Mouse (Mus musculus) midbrain, postnatal 0 days (tissue): ENCODE results near the gene Ptpn3. TPM values are rescaled to one million over a fixed set of nuclear protein-coding genes. Genes with fewer than 3 reads are reported as not detected.

Experiments
- ATAC-seq: fragments of 200-750 bp; cut with Nextera tagmentation; 2 replicates; pipeline ENCODE4 v1.8.0; 2017; ENCODE audit warnings: moderate number of reproducible peaks, mild to moderate bottlenecking, moderate TSS enrichment, moderate library complexity; ENCODE audit not compliant: low FRiP score
- DNase-seq: peaks from one replicate; pipeline ENCODE4 v3.0.0-alpha.2; 2015; ENCODE audit warnings: low spot score
- H3K27ac ChIP-seq: fragments of 300-500 bp; sonication (generic); 2 replicates; pipeline ENCODE4 v1.5.1; 2014; ENCODE audit warnings: low read depth, mild to moderate bottlenecking, low read length, mixed read lengths
- H3K27me3 ChIP-seq: fragments of 300-500 bp; sonication (generic); 2 replicates; pipeline ENCODE4 v1.6.1; 2014; ENCODE audit warnings: low read length, control low read depth, mixed read lengths; ENCODE audit not compliant: insufficient read depth
- H3K36me3 ChIP-seq: fragments of 300-500 bp; sonication (generic); 2 replicates; pipeline ENCODE4 v1.6.1; 2014; ENCODE audit warnings: low read length, control low read depth, mixed read lengths; ENCODE audit not compliant: insufficient read depth
- H3K4me1 ChIP-seq: fragments of 300-500 bp; sonication (generic); 2 replicates; pipeline ENCODE4 v1.6.1; 2014; ENCODE audit warnings: mild to moderate bottlenecking, control low read depth, antibody characterized with exemption, low read length, mixed read lengths; ENCODE audit not compliant: insufficient read depth
- H3K4me2 ChIP-seq: fragments of 300-500 bp; sonication (generic); 2 replicates; pipeline ENCODE4 v1.6.1; 2014; ENCODE audit warnings: low read depth, mild to moderate bottlenecking, low read length, mixed read lengths; ENCODE audit not compliant: poor library complexity, severe bottlenecking
- H3K4me3 ChIP-seq: fragments of 300-500 bp; sonication (generic); 2 replicates; pipeline ENCODE4 v1.5.1; 2014; ENCODE audit warnings: low read depth, mild to moderate bottlenecking, low read length, moderate library complexity
- H3K9ac ChIP-seq: fragments of 300-500 bp; sonication (generic); replicated peaks from 2 replicates; pipeline ENCODE4 v1.6.1; 2014; ENCODE audit warnings: mild to moderate bottlenecking, low read length, moderate library complexity, mixed read lengths; ENCODE audit not compliant: poor library complexity, severe bottlenecking
- H3K9me3 ChIP-seq: fragments of 300-500 bp; sonication (generic); 2 replicates; pipeline ENCODE4 v1.6.1; 2016; ENCODE audit warnings: low read length, control low read depth
- CTCF ChIP-seq: IDR thresholded peaks from 2 replicates; pipeline ENCODE4 v1.5.1; 2016; ENCODE audit warnings: antibody characterized with exemption, mild to moderate bottlenecking
- WGBS: fragments of 180-500 bp; shearing (Covaris S2); extraction: QIAGEN DNeasy Blood & Tissue Kit; methylation state at CpG from one replicate; pipeline ENCODE4 v1.1.7; 2014; 5-methylcytosine and 5-hydroxymethylcytosine counted together
- polyA plus RNA-seq: library from polyadenylated mRNA; unstranded; fragments of >200 nt; fragmentation: Nextera tagmentation; extraction: Ambion mirVana; gene quantifications from 2 replicates; pipeline ENCODE4 v1.2.1, GENCODE M21; 2015
- total RNA-seq: library from RNA; depleted of rRNA; stranded (reverse); fragments of >200 nt; gene quantifications from 2 replicates; pipeline ENCODE4 v1.2.3, GENCODE M21; 2014

Gene Ptpn3
- total and polyA plus RNA-seq, 2 experiments from 2014 or later = 1.9 to 6.2 TPM

GRCm38 (mm10) chr4:57333926-57334548, 32.4 kb upstream of the Ptpn3 start:
- no peak for ATAC-seq

DNA sequence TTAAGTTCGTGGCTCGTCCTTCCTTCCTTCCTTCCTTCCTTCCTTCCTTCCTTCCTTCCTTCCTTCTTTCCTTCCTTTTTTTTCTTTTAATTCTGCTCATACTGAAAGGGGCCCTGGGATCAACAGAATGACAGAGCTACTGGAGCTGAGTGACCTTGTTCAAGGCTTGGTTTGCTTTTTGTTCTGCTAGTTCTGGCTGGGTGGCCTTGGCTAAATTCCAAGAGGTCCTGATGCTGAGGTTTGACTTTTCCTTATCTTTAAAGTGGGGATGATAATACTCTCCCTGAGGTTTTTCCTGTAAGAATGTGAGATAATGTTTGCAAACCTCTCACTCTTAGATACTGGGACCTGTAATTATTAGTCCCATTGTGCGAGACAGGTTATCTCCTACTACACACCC, 30.9 kb upstream of the Ptpn3 start:
- no peaks in the 10 kb centered on the region for H3K36me3 ChIP-seq
- H3K9ac ChIP-seq = no peak overlapping the region
- TF ChIP-seq CTCF = no peak
- WGBS = 77% methylated on average over 3 of the region's 3 CpGs
- H3K9me3 ChIP-seq = no peaks in the 10 kb centered on the region
- no peak for ATAC-seq
- no peak overlapping the region for H3K27ac ChIP-seq
- H3K4me3 ChIP-seq = no peak overlapping the region
- DNase-seq = no peak
- H3K4me1 ChIP-seq = no peaks in the 10 kb centered on the region
- H3K27me3 ChIP-seq = no peaks in the 10 kb centered on the region
- H3K4me2 ChIP-seq = no peak overlapping the region

More at GRCm38 (mm10) chr4:57333926-57334548, 32.4 kb upstream of the Ptpn3 start:
- H3K4me1 ChIP-seq = no peaks in the 10 kb centered on the region
- TF ChIP-seq CTCF = peak; percentile 6; the same call in 1 of the 2 replicates
- H3K4me2 ChIP-seq = no peak overlapping the region
- no peak overlapping the region for H3K4me3 ChIP-seq
- no peak overlapping the region for H3K9ac ChIP-seq
- no peaks in the 10 kb centered on the region for H3K27me3 ChIP-seq
- H3K27ac ChIP-seq = no peak overlapping the region
- DNase-seq = no peak
- H3K36me3 ChIP-seq = no peaks in the 10 kb centered on the region
- H3K9me3 ChIP-seq = no peaks in the 10 kb centered on the region
- 96% methylated on average over 12 of the region's 12 CpGs for WGBS

DNA sequence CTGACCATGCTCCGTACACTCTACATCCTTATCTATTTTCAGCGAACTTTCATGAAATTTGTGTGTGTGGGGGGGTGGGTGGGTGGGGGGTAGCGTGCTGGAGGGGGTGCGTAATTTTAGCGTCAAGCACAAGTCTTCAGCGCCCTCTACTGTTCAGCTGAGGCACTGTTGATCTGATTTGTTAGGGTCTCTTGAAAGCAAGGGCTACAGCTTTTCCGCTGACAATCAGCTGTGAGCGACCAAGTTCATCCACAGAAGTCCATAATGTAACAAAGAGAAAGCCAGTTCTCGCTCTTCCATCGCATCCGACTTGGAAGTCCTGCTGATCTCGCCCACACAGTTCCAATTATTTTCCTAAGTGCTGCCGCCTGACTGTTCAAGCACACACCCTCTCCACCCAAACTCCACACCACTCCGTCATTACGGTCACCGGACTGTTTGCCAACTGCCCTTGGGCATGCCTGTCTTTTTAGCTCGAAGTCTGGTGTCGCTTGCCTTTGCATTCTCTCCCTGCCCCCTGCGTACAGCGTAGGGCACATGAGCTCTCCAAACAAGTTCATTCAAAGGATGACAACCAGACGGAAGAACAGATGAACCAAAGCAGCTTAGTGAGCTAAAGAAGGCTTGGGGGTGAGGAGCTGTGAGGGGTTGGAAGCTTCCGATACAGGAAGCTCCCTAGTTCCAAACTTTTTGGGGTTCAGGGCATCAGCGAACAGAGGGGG, 19.1 kb upstream of the Ptpn3 start:
- H3K4me1 ChIP-seq = no peaks in the 10 kb centered on the region
- DNase-seq (peak; percentile 77), ATAC-seq (no peak)
- H3K9ac ChIP-seq = no peak overlapping the region
- TF ChIP-seq CTCF = peak; percentile 67
- no peaks in the 10 kb centered on the region for H3K27me3 ChIP-seq
- 38% methylated on average over 23 of the region's 23 CpGs for WGBS
- H3K9me3 ChIP-seq = no peaks in the 10 kb centered on the region
- no peak overlapping the region for H3K4me3 ChIP-seq
- no peak overlapping the region for H3K4me2 ChIP-seq
- no peak overlapping the region for H3K27ac ChIP-seq
- no peaks in the 10 kb centered on the region for H3K36me3 ChIP-seq

DNA sequence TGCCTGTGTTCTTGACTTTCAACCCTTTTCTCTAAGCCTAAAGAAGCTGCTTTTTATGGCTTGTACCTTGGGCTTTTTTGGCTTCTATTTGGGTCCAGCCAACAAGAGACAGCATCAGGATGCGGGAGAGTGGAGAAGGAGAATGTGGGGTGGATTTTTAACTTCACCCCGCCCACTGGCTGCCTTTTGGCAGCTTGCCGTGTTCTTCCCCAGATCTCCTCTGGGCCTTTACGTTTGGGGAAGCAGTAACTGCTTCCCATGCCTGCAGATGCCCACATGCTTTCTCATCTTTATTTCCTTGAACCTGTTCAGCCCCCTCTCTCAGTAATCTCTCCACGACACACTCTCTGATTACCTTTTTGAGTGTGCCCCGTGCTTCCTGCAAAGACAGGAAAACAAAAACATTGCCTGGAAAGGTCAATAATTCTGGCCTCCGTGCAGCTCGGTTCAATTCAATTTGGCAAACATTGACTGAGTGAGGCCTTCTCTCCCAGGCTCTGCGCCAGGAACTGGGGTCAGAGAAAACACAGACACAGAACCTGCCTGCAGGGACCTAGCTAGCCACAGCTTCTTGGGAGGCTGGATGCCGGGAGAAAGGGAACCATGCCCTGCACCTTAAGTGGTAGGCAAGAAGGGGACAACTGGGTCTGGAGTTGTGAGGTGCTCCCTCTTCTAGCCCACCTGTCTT, 17.0 kb upstream of the Ptpn3 start:
- Histone ChIP-seq H3K27me3 (no peaks in the 10 kb centered on the region), H3K4me1 (no peaks in the 10 kb centered on the region), H3K9ac (no peak overlapping the region), H3K27ac (no peak overlapping the region), H3K9me3 (no peaks in the 10 kb centered on the region), H3K36me3 (no peaks in the 10 kb centered on the region), H3K4me3 (no peak overlapping the region), H3K4me2 (no peak overlapping the region)
- WGBS = 33% methylated on average over 10 of the region's 10 CpGs
- DNase-seq (peak; percentile 63), ATAC-seq (no peak)
- no peak for TF ChIP-seq CTCF

- Histone ChIP-seq H3K9me3 (no peaks in the 10 kb centered on the region), H3K36me3 (no peaks in the 10 kb centered on the region), H3K27me3 (no peaks in the 10 kb centered on the region), H3K4me2 (no peak overlapping the region), H3K4me3 (no peak overlapping the region), H3K4me1 (no peaks in the 10 kb centered on the region), H3K9ac (no peak overlapping the region), H3K27ac (no peak overlapping the region)
- DNase-seq (no peak), ATAC-seq (no peak)
- 87% methylated on average over 8 of the region's 8 CpGs for WGBS
- TF ChIP-seq CTCF = no peak
Measured at GRCm38 (mm10) chr4:57312256-57313166, 10.9 kb upstream of the Ptpn3 start.
